Mouse (Mus musculus): ENCODE data around the gene Ttc39a. TPM values are rescaled to one million over a fixed set of nuclear protein-coding genes. Genes with fewer than 3 reads are reported as not detected.

Gene Ttc39a
- polyA plus RNA-seq (2012; rRNA removed) = 2.8 and 3.1 TPM in 2 replicates

- no peaks in the 10 kb centered on the region for H3K27me3 ChIP-seq (replicated peaks; ENCODE audit: control insufficient read depth, insufficient read depth, low read length)
- 3% methylated on average over 56 of the region's 56 CpGs for WGBS
- H3K4me3 ChIP-seq (ENCODE audit: insufficient read depth, low read depth, low read length) = peak within 1 kb of the TSS; percentile 56
- no peaks in the 10 kb centered on the region for H3K36me3 ChIP-seq (ENCODE audit: control insufficient read depth, insufficient read depth, low read length)
- TF ChIP-seq POLR2A (IDR thresholded peaks at IDR 0.05; ENCODE audit: low read depth, low read length) (no peak), CTCF (conservative IDR thresholded peaks at IDR 0.05; ENCODE audit: insufficient read depth, insufficient read length, low read depth, low read length) (no peak)
- peak; percentile 47 for DNase-seq
- H3K4me1 ChIP-seq (ENCODE audit: control insufficient read depth, insufficient read depth, low read length) = no peaks in the 10 kb centered on the region
- no peak within 1 kb of the TSS for H3K27ac ChIP-seq (ENCODE audit: insufficient read depth, low read depth, low read length)
Measured at GRCm38 (mm10) chr4:109406486-109407175, at the start of gene Ttc39a. Gene Ttc39a, plus strand, starts transcription at chr4:109406623.

- no peak for DNase-seq
- H3K4me1 ChIP-seq (ENCODE audit: control insufficient read depth, insufficient read depth, low read length) = no peaks in the 10 kb centered on the region
- H3K27me3 ChIP-seq (replicated peaks; ENCODE audit: control insufficient read depth, insufficient read depth, low read length) = no peaks in the 10 kb centered on the region
- 96% methylated on average over 1 of the region's 1 CpGs for WGBS
- no peak overlapping the region for H3K4me3 ChIP-seq (ENCODE audit: insufficient read depth, low read depth, low read length)
- TF ChIP-seq CTCF (conservative IDR thresholded peaks at IDR 0.05; ENCODE audit: insufficient read depth, insufficient read length, low read depth, low read length) (no peak), POLR2A (IDR thresholded peaks at IDR 0.05; ENCODE audit: low read depth, low read length) (no peak)
- H3K27ac ChIP-seq (ENCODE audit: insufficient read depth, low read depth, low read length) = no peak overlapping the region
- peaks cover 5% of the 10 kb centered on the region for H3K36me3 ChIP-seq (ENCODE audit: control insufficient read depth, insufficient read depth, low read length)
Measured at GRCm38 (mm10) chr4:109378107-109378506, 28.3 kb upstream of the Ttc39a start.

GRCm38 (mm10) chr4:109382457-109382856, 24.0 kb upstream of the Ttc39a start:
- no peaks in the 10 kb centered on the region for H3K27me3 ChIP-seq (replicated peaks; ENCODE audit: control insufficient read depth, insufficient read depth, low read length)
- no peak for DNase-seq
- no peaks in the 10 kb centered on the region for H3K4me1 ChIP-seq (ENCODE audit: control insufficient read depth, insufficient read depth, low read length)
- H3K4me3 ChIP-seq (ENCODE audit: insufficient read depth, low read depth, low read length) = no peak overlapping the region
- no peak overlapping the region for H3K27ac ChIP-seq (ENCODE audit: insufficient read depth, low read depth, low read length)
- WGBS = 92% methylated on average over 2 of the region's 2 CpGs
- H3K36me3 ChIP-seq (ENCODE audit: control insufficient read depth, insufficient read depth, low read length) = 0 out of 2 replicates have a peak, but pooled peaks cover 3% of the 10 kb centered on the region
- no peak for TF ChIP-seq POLR2A (IDR thresholded peaks at IDR 0.05; ENCODE audit: low read depth, low read length)
- no peak for TF ChIP-seq CTCF (conservative IDR thresholded peaks at IDR 0.05; ENCODE audit: insufficient read depth, insufficient read length, low read depth, low read length)

GRCm38 (mm10) chr4:109385599-109385998, 20.8 kb upstream of the Ttc39a start:
- TF ChIP-seq POLR2A (IDR thresholded peaks at IDR 0.05; ENCODE audit: low read depth, low read length) (no peak), CTCF (conservative IDR thresholded peaks at IDR 0.05; ENCODE audit: insufficient read depth, insufficient read length, low read depth, low read length) (no peak)
- Histone ChIP-seq H3K27me3 (replicated peaks; ENCODE audit: control insufficient read depth, insufficient read depth, low read length) (no peaks in the 10 kb centered on the region), H3K4me1 (ENCODE audit: control insufficient read depth, insufficient read depth, low read length) (no peaks in the 10 kb centered on the region), H3K4me3 (ENCODE audit: insufficient read depth, low read depth, low read length) (no peak overlapping the region), H3K36me3 (ENCODE audit: control insufficient read depth, insufficient read depth, low read length) (peaks cover 2% of the 10 kb centered on the region; the same call in 1 of the 2 replicates), H3K27ac (ENCODE audit: insufficient read depth, low read depth, low read length) (no peak overlapping the region)
- WGBS = 71% methylated on average over 4 of the region's 4 CpGs
- DNase-seq = no peak

- no peaks in the 10 kb centered on the region for H3K27me3 ChIP-seq (replicated peaks; ENCODE audit: control insufficient read depth, insufficient read depth, low read length)
- H3K27ac ChIP-seq (ENCODE audit: insufficient read depth, low read depth, low read length) = no peak overlapping the region
- H3K4me1 ChIP-seq (ENCODE audit: control insufficient read depth, insufficient read depth, low read length) = 0 out of 2 replicates have a peak, but pooled peaks cover 3% of the 10 kb centered on the region
- DNase-seq = no peak
- H3K4me3 ChIP-seq (ENCODE audit: insufficient read depth, low read depth, low read length) = no peak overlapping the region
- WGBS = 63% methylated on average over 6 of the region's 6 CpGs
- no peak for TF ChIP-seq CTCF (conservative IDR thresholded peaks at IDR 0.05; ENCODE audit: insufficient read depth, insufficient read length, low read depth, low read length)
- TF ChIP-seq POLR2A (IDR thresholded peaks at IDR 0.05; ENCODE audit: low read depth, low read length) = no peak
- H3K36me3 ChIP-seq (ENCODE audit: control insufficient read depth, insufficient read depth, low read length) = no peaks in the 10 kb centered on the region
Measured at GRCm38 (mm10) chr4:109393229-109393779, 13.1 kb upstream of the Ttc39a start.

- no peak for TF ChIP-seq CTCF (conservative IDR thresholded peaks at IDR 0.05; ENCODE audit: insufficient read depth, insufficient read length, low read depth, low read length)
- no peak for TF ChIP-seq POLR2A (IDR thresholded peaks at IDR 0.05; ENCODE audit: low read depth, low read length)
- WGBS = 9% methylated on average over 13 of the region's 13 CpGs
- H3K4me1 ChIP-seq (ENCODE audit: control insufficient read depth, insufficient read depth, low read length) = 0 out of 2 replicates have a peak, but pooled peaks cover 3% of the 10 kb centered on the region
- H3K27ac ChIP-seq (ENCODE audit: insufficient read depth, low read depth, low read length) = no peak overlapping the region
- no peaks in the 10 kb centered on the region for H3K27me3 ChIP-seq (replicated peaks; ENCODE audit: control insufficient read depth, insufficient read depth, low read length)
- no peak overlapping the region for H3K4me3 ChIP-seq (ENCODE audit: insufficient read depth, low read depth, low read length)
- DNase-seq = peak; percentile 28
- no peaks in the 10 kb centered on the region for H3K36me3 ChIP-seq (ENCODE audit: control insufficient read depth, insufficient read depth, low read length)
Measured at GRCm38 (mm10) chr4:109393902-109394301, 12.5 kb upstream of the Ttc39a start.

GRCm38 (mm10) chr4:109394314-109395074, 11.9 kb upstream of the Ttc39a start:
- TF ChIP-seq POLR2A (IDR thresholded peaks at IDR 0.05; ENCODE audit: low read depth, low read length) (no peak), CTCF (conservative IDR thresholded peaks at IDR 0.05; ENCODE audit: insufficient read depth, insufficient read length, low read depth, low read length) (no peak)
- H3K4me3 ChIP-seq (ENCODE audit: insufficient read depth, low read depth, low read length) = no peak overlapping the region
- 30% methylated on average over 13 of the region's 13 CpGs for WGBS
- no peaks in the 10 kb centered on the region for H3K27me3 ChIP-seq (replicated peaks; ENCODE audit: control insufficient read depth, insufficient read depth, low read length)
- DNase-seq = no peak
- H3K27ac ChIP-seq (ENCODE audit: insufficient read depth, low read depth, low read length) = no peak overlapping the region
- H3K36me3 ChIP-seq (ENCODE audit: control insufficient read depth, insufficient read depth, low read length) = no peaks in the 10 kb centered on the region
- 0 out of 2 replicates have a peak, but pooled peaks cover 3% of the 10 kb centered on the region for H3K4me1 ChIP-seq (ENCODE audit: control insufficient read depth, insufficient read depth, low read length)
